Mouse (Mus musculus): ENCODE measurements around the gene Cdh13. TPM values are rescaled to one million over a fixed set of nuclear protein-coding genes. Genes with fewer than 3 reads are reported as not detected.

Cdh13 gene
- polyA plus RNA-seq, 1 experiment: 9.4 TPM

- no peak overlapping the region for H3ac ChIP-seq (ENCODE audit: control insufficient read depth, insufficient read length, low read depth)
- H3K79me2 ChIP-seq (ENCODE audit: control insufficient read depth, insufficient read depth): no peaks in the 10 kb centered on the region
- no peaks in the 10 kb centered on the region for H3K27me3 ChIP-seq (ENCODE audit: control insufficient read depth, insufficient read depth, insufficient read length)
- H3K36me3 ChIP-seq (ENCODE audit: control insufficient read depth, insufficient read depth): peaks cover 5% of the 10 kb centered on the region
- no peak overlapping the region for H3K4me3 ChIP-seq (ENCODE audit: insufficient read depth, poor library complexity, severe bottlenecking)
- H3K79me3 ChIP-seq (ENCODE audit: low read depth): peaks cover 4% of the 10 kb centered on the region
- no peak for TF ChIP-seq MYOG (IDR thresholded peaks at IDR 0.05; ENCODE audit: control insufficient read depth, extremely low read depth, insufficient read length)
- no peak for TF ChIP-seq MAX (IDR thresholded peaks at IDR 0.05)
- no peak for TF ChIP-seq USF1 (IDR thresholded peaks at IDR 0.05; ENCODE audit: low read depth)
- TF ChIP-seq CEBPB (IDR thresholded peaks at IDR 0.05; ENCODE audit: low read depth): no peak
- no peak for TF ChIP-seq FOSL1 (IDR thresholded peaks at IDR 0.05; ENCODE audit: insufficient read depth, low read length, poor library complexity, severe bottlenecking)
- no peak for TF ChIP-seq CTCF (IDR thresholded peaks at IDR 0.05; ENCODE audit: control insufficient read depth, insufficient read depth, insufficient read length)
- TF ChIP-seq MYOD1 (IDR thresholded peaks at IDR 0.05; ENCODE audit: control insufficient read depth, insufficient read length, low read depth): no peak
Measured at GRCm38 (mm10) chr8:118334933-118335332, 51.4 kb downstream of the Cdh13 start.

- Histone ChIP-seq H3ac (ENCODE audit: control insufficient read depth, insufficient read length, low read depth) (no peak overlapping the region), H3K4me3 (ENCODE audit: insufficient read depth, poor library complexity, severe bottlenecking) (no peak overlapping the region), H3K27me3 (ENCODE audit: control insufficient read depth, insufficient read depth, insufficient read length) (no peaks in the 10 kb centered on the region), H3K79me3 (ENCODE audit: low read depth) (peaks cover 4% of the 10 kb centered on the region), H3K79me2 (ENCODE audit: control insufficient read depth, insufficient read depth) (peaks cover 9% of the 10 kb centered on the region), H3K36me3 (ENCODE audit: control insufficient read depth, insufficient read depth) (no peaks in the 10 kb centered on the region)
- TF ChIP-seq MYOG (IDR thresholded peaks at IDR 0.05; ENCODE audit: control insufficient read depth, extremely low read depth, insufficient read length): no peak
- no peak for TF ChIP-seq MAX (IDR thresholded peaks at IDR 0.05)
- no peak for TF ChIP-seq FOSL1 (IDR thresholded peaks at IDR 0.05; ENCODE audit: insufficient read depth, low read length, poor library complexity, severe bottlenecking)
- TF ChIP-seq USF1 (IDR thresholded peaks at IDR 0.05; ENCODE audit: low read depth): no peak
- TF ChIP-seq CTCF (IDR thresholded peaks at IDR 0.05; ENCODE audit: control insufficient read depth, insufficient read depth, insufficient read length): no peak
- no peak for TF ChIP-seq CEBPB (IDR thresholded peaks at IDR 0.05; ENCODE audit: low read depth)
- TF ChIP-seq MYOD1 (IDR thresholded peaks at IDR 0.05; ENCODE audit: control insufficient read depth, insufficient read length, low read depth): no peak
Measured at GRCm38 (mm10) chr8:118339711-118340110, 56.2 kb downstream of the Cdh13 start.

DNA sequence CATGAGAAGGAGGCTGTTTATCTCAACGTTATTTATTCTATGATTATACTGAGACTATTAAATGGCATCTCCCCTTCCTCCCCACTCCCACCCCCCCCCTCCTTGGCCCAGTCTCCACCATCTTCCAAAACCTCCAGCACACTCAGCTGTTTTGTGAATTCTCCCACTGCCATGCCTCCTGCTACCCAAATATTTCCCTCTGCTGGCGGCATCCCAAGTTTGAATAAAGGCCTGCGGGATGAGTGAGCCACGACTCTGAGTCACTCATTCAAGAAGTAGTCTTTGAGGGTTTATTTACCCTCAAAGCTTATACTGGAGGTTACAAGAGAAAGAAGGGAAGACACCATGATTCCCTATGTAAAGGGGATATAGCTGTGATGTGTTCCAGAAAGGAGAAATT, 59.7 kb downstream of the Cdh13 start:
- H3K27me3 ChIP-seq (ENCODE audit: control insufficient read depth, insufficient read depth, insufficient read length): no peaks in the 10 kb centered on the region
- no peak overlapping the region for H3K4me3 ChIP-seq (ENCODE audit: insufficient read depth, poor library complexity, severe bottlenecking)
- peaks cover 9% of the 10 kb centered on the region for H3K79me2 ChIP-seq (ENCODE audit: control insufficient read depth, insufficient read depth)
- H3K79me3 ChIP-seq (ENCODE audit: low read depth): no peaks in the 10 kb centered on the region
- H3K36me3 ChIP-seq (ENCODE audit: control insufficient read depth, insufficient read depth): no peaks in the 10 kb centered on the region
- TF ChIP-seq CTCF (IDR thresholded peaks at IDR 0.05; ENCODE audit: control insufficient read depth, insufficient read depth, insufficient read length) (no peak), FOSL1 (IDR thresholded peaks at IDR 0.05; ENCODE audit: insufficient read depth, low read length, poor library complexity, severe bottlenecking) (peak; percentile 4)
- H3ac ChIP-seq (ENCODE audit: control insufficient read depth, insufficient read length, low read depth): no peak overlapping the region

- peaks cover 2% of the 10 kb centered on the region for H3K79me3 ChIP-seq (ENCODE audit: low read depth)
- H3ac ChIP-seq (ENCODE audit: control insufficient read depth, insufficient read length, low read depth): no peak overlapping the region
- no peaks in the 10 kb centered on the region for H3K36me3 ChIP-seq (ENCODE audit: control insufficient read depth, insufficient read depth)
- H3K79me2 ChIP-seq (ENCODE audit: control insufficient read depth, insufficient read depth): peaks cover 22% of the 10 kb centered on the region
- no peaks in the 10 kb centered on the region for H3K27me3 ChIP-seq (ENCODE audit: control insufficient read depth, insufficient read depth, insufficient read length)
- H3K4me3 ChIP-seq (ENCODE audit: insufficient read depth, poor library complexity, severe bottlenecking): no peak overlapping the region
- no peak for TF ChIP-seq USF1 (IDR thresholded peaks at IDR 0.05; ENCODE audit: low read depth)
- TF ChIP-seq MAX (IDR thresholded peaks at IDR 0.05): no peak
- no peak for TF ChIP-seq MYOD1 (IDR thresholded peaks at IDR 0.05; ENCODE audit: control insufficient read depth, insufficient read length, low read depth)
- no peak for TF ChIP-seq MYOG (IDR thresholded peaks at IDR 0.05; ENCODE audit: control insufficient read depth, extremely low read depth, insufficient read length)
- TF ChIP-seq CTCF (IDR thresholded peaks at IDR 0.05; ENCODE audit: control insufficient read depth, insufficient read depth, insufficient read length): no peak
- no peak for TF ChIP-seq FOSL1 (IDR thresholded peaks at IDR 0.05; ENCODE audit: insufficient read depth, low read length, poor library complexity, severe bottlenecking)
- no peak for TF ChIP-seq CEBPB (IDR thresholded peaks at IDR 0.05; ENCODE audit: low read depth)
Measured at GRCm38 (mm10) chr8:118348710-118349489, 65.4 kb downstream of the Cdh13 start.

DNA sequence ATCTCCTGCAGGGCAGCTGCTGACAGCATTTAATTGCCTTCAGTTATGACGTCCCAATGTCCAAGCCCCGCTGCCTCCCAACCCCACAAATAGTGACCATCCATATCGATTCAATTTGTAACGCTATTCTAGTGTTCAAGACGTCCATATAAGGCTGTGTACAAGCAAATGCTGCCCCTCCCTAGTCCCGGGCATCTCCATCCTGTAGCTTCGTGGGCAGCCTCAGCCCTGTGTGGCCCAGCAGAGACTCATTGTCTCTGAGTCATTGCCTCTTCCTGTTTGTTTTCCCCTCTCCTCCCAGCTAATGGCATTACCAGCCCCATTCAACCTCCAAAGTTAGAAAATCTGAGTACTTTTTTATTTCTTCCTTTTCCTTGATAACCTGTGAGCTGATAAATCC, 66.6 kb downstream of the Cdh13 start:
- Histone ChIP-seq H3K79me3 (ENCODE audit: low read depth) (peaks cover 2% of the 10 kb centered on the region), H3K36me3 (ENCODE audit: control insufficient read depth, insufficient read depth) (no peaks in the 10 kb centered on the region), H3ac (ENCODE audit: control insufficient read depth, insufficient read length, low read depth) (no peak overlapping the region), H3K27me3 (ENCODE audit: control insufficient read depth, insufficient read depth, insufficient read length) (no peaks in the 10 kb centered on the region), H3K4me3 (ENCODE audit: insufficient read depth, poor library complexity, severe bottlenecking) (no peak overlapping the region), H3K79me2 (ENCODE audit: control insufficient read depth, insufficient read depth) (peaks cover 14% of the 10 kb centered on the region)
- no peak for TF ChIP-seq MYOG (IDR thresholded peaks at IDR 0.05; ENCODE audit: control insufficient read depth, extremely low read depth, insufficient read length)
- peak; percentile 46 for TF ChIP-seq MYOD1 (IDR thresholded peaks at IDR 0.05; ENCODE audit: control insufficient read depth, insufficient read length, low read depth)

- H3ac ChIP-seq (ENCODE audit: control insufficient read depth, insufficient read length, low read depth): no peak overlapping the region
- peaks cover 7% of the 10 kb centered on the region for H3K79me3 ChIP-seq (ENCODE audit: low read depth)
- H3K27me3 ChIP-seq (ENCODE audit: control insufficient read depth, insufficient read depth, insufficient read length): no peaks in the 10 kb centered on the region
- H3K36me3 ChIP-seq (ENCODE audit: control insufficient read depth, insufficient read depth): no peaks in the 10 kb centered on the region
- peaks cover 14% of the 10 kb centered on the region for H3K79me2 ChIP-seq (ENCODE audit: control insufficient read depth, insufficient read depth)
- H3K4me3 ChIP-seq (ENCODE audit: insufficient read depth, poor library complexity, severe bottlenecking): no peak overlapping the region
- TF ChIP-seq CEBPB (IDR thresholded peaks at IDR 0.05; ENCODE audit: low read depth) (no peak), MYOD1 (IDR thresholded peaks at IDR 0.05; ENCODE audit: control insufficient read depth, insufficient read length, low read depth) (no peak)
Measured at GRCm38 (mm10) chr8:118353022-118353421, 69.5 kb downstream of the Cdh13 start.
